Mouse (Mus musculus): Measurements from ENCODE around the gene Igsf8. TPM values are rescaled to one million over a fixed set of nuclear protein-coding genes. Genes with fewer than 3 reads are reported as not detected.

The Igsf8 gene
- total RNA-seq, 2 experiments from 2014 or later = 231 to 244 TPM

- DNase-seq (ENCODE audit: low spot score in 2 of 2) = peak in 1 of 2 experiments; percentile 64
- intact Hi-C loops (cut with DNase I) = loop anchor here (2.0 kb wide), 1 partner anchor 33 kb away; no protein-coding TSS in a partner anchor
Measured at GRCm38 (mm10) chr1:172331422-172331947, 70.0 kb downstream of the Igsf8 start.

- intact Hi-C loops (cut with DNase I) = no loop called here
- DNase-seq (ENCODE audit: low spot score in 2 of 2) = no peak
Measured at GRCm38 (mm10) chr1:172332925-172333324, 71.5 kb downstream of the Igsf8 start.

GRCm38 (mm10) chr1:172333512-172333911 lies 72.1 kb downstream of the Igsf8 start:
- intact Hi-C loops (cut with DNase I) = no loop called here
- no peak for DNase-seq (ENCODE audit: low spot score in 2 of 2)

- intact Hi-C loops (cut with DNase I) = no loop called here
- no peak for DNase-seq (ENCODE audit: low spot score in 2 of 2)
Measured at GRCm38 (mm10) chr1:172335804-172336203, 74.4 kb downstream of the Igsf8 start.

- DNase-seq (ENCODE audit: low spot score in 2 of 2) = no peak
- intact Hi-C loops (cut with DNase I) = no loop called here
Measured at GRCm38 (mm10) chr1:172337411-172338185, 76.2 kb downstream of the Igsf8 start.

- intact Hi-C loops (cut with DNase I) = no loop called here
- peak; percentile 74 to 77 for DNase-seq (ENCODE audit: low spot score in 2 of 2)
Measured at GRCm38 (mm10) chr1:172340729-172341321, 79.4 kb downstream of the Igsf8 start, which contains the start of gene Kcnj10. Kcnj10 (plus strand) TSS chr1:172341210.

- DNase-seq (ENCODE audit: low spot score in 2 of 2) = no peak
- intact Hi-C loops (cut with DNase I) = no loop called here
Measured at GRCm38 (mm10) chr1:172341386-172341785, 79.9 kb downstream of the Igsf8 start.

- intact Hi-C loops (cut with DNase I) = no loop called here
- DNase-seq (ENCODE audit: low spot score in 2 of 2) = peak; percentile 68 to 73
Measured at GRCm38 (mm10) chr1:172342729-172343128, 81.3 kb downstream of the Igsf8 start.

GRCm38 (mm10) chr1:172343914-172344313 lies 82.5 kb downstream of the Igsf8 start:
- DNase-seq (ENCODE audit: low spot score in 2 of 2) = no peak
- intact Hi-C loops (cut with DNase I) = no loop called here

- intact Hi-C loops (cut with DNase I) = no loop called here
- DNase-seq (ENCODE audit: low spot score in 2 of 2) = no peak
Measured at GRCm38 (mm10) chr1:172344820-172345219, 83.4 kb downstream of the Igsf8 start.

GRCm38 (mm10) chr1:172346707-172347106 lies 85.3 kb downstream of the Igsf8 start:
- intact Hi-C loops (cut with DNase I) = no loop called here
- peak in 1 of 2 experiments; percentile 40 for DNase-seq (ENCODE audit: low spot score in 2 of 2)

- intact Hi-C loops (cut with DNase I) = no loop called here
Measured at GRCm38 (mm10) chr1:172347382-172347781, 85.9 kb downstream of the Igsf8 start.

GRCm38 (mm10) chr1:172349504-172349903 lies 88.1 kb downstream of the Igsf8 start:
- DNase-seq (ENCODE audit: low spot score in 2 of 2) = no peak
- intact Hi-C loops (cut with DNase I) = no loop called here

More at GRCm38 (mm10) chr1:172347382-172347781, 85.9 kb downstream of the Igsf8 start:
- no peak for DNase-seq (ENCODE audit: low spot score in 2 of 2)

GRCm38 (mm10) chr1:172349916-172350812 lies 88.7 kb downstream of the Igsf8 start:
- intact Hi-C loops (cut with DNase I) = no loop called here
- peak; percentile 51 to 82 for DNase-seq (ENCODE audit: low spot score in 2 of 2)

GRCm38 (mm10) chr1:172352001-172352400 lies 90.6 kb downstream of the Igsf8 start:
- intact Hi-C loops (cut with DNase I) = no loop called here
- DNase-seq (ENCODE audit: low spot score in 2 of 2) = no peak

GRCm38 (mm10) chr1:172352453-172352852 lies 91.0 kb downstream of the Igsf8 start:
- no peak for DNase-seq (ENCODE audit: low spot score in 2 of 2)
- intact Hi-C loops (cut with DNase I) = no loop called here

- no peak for DNase-seq (ENCODE audit: low spot score in 2 of 2)
- intact Hi-C loops (cut with DNase I) = no loop called here
Measured at GRCm38 (mm10) chr1:172355336-172355735, 93.9 kb downstream of the Igsf8 start.

GRCm38 (mm10) chr1:172357550-172357949 lies 96.1 kb downstream of the Igsf8 start:
- intact Hi-C loops (cut with DNase I) = no loop called here

GRCm38 (mm10) chr1:172358341-172358740 lies 96.9 kb downstream of the Igsf8 start:
- DNase-seq (ENCODE audit: low spot score in 2 of 2) = no peak
- intact Hi-C loops (cut with DNase I) = no loop called here

More at GRCm38 (mm10) chr1:172357550-172357949, 96.1 kb downstream of the Igsf8 start:
- peak in 1 of 2 experiments; percentile 57 for DNase-seq (ENCODE audit: low spot score in 2 of 2)
